Mouse (Mus musculus) midbrain, embryonic 16.5 days (tissue): ENCODE results near the gene Zcchc24. TPM values are rescaled to one million over a fixed set of nuclear protein-coding genes. Genes with fewer than 3 reads are reported as not detected.

Source experiments
- ATAC-seq: fragments of 200-750 bp; cut with Nextera tagmentation; 2 replicates; pipeline ENCODE4 v1.8.0; 2017; ENCODE audit warnings: moderate TSS enrichment
- H3K27ac ChIP-seq: fragments of 300-500 bp; sonication (generic); 2 replicates; pipeline ENCODE4 v1.5.1; 2014; ENCODE audit warnings: mild to moderate bottlenecking, low read length, mixed read lengths
- H3K27me3 ChIP-seq: fragments of 300-500 bp; sonication (generic); 2 replicates; pipeline ENCODE4 v1.6.1; 2014; ENCODE audit warnings: low read depth, low read length, mixed read lengths; ENCODE audit not compliant: control insufficient read depth, insufficient read depth
- H3K36me3 ChIP-seq: fragments of 300-500 bp; sonication (generic); 2 replicates; pipeline ENCODE4 v1.6.1; 2014; ENCODE audit warnings: mild to moderate bottlenecking, low read length, moderate library complexity, mixed read lengths; ENCODE audit not compliant: control insufficient read depth, insufficient read depth
- H3K4me1 ChIP-seq: fragments of 300-500 bp; sonication (generic); 2 replicates; pipeline ENCODE4 v1.6.1; 2014; ENCODE audit warnings: mild to moderate bottlenecking, low read length, mixed read lengths; ENCODE audit not compliant: control insufficient read depth, insufficient read depth
- H3K4me2 ChIP-seq: fragments of 300-500 bp; sonication (generic); 2 replicates; pipeline ENCODE4 v1.6.1; 2014; ENCODE audit warnings: mild to moderate bottlenecking, low read length, mixed read lengths
- H3K4me3 ChIP-seq: fragments of 300-500 bp; sonication (generic); 2 replicates; pipeline ENCODE4 v1.5.1; 2014; ENCODE audit warnings: low read depth, mild to moderate bottlenecking, low read length, moderate library complexity, mixed read lengths
- H3K9ac ChIP-seq: fragments of 300-500 bp; sonication (generic); 2 replicates; pipeline ENCODE4 v1.6.1; 2014; ENCODE audit warnings: low read depth, low read length, mixed read lengths
- H3K9me3 ChIP-seq: fragments of 300-500 bp; sonication (generic); replicated peaks from 2 replicates; pipeline ENCODE4 v1.6.1; 2014; ENCODE audit warnings: mild to moderate bottlenecking, low read length, mixed read lengths; ENCODE audit not compliant: control insufficient read depth, poor library complexity, severe bottlenecking
- WGBS: fragments of 180-500 bp; shearing (Covaris S2); extraction: QIAGEN DNeasy Blood & Tissue Kit; methylation state at CpG from one replicate; pipeline ENCODE4 v1.1.7; 2014; 5-methylcytosine and 5-hydroxymethylcytosine counted together
- polyA plus RNA-seq: library from polyadenylated mRNA; unstranded; fragments of >200 nt; fragmentation: Nextera tagmentation; extraction: Ambion mirVana; gene quantifications from 2 replicates; pipeline ENCODE4 v1.2.1, GENCODE M21; 2015

The Zcchc24 gene
- polyA plus RNA-seq, 1 experiment from 2014 or later: 12.2 TPM

DNA sequence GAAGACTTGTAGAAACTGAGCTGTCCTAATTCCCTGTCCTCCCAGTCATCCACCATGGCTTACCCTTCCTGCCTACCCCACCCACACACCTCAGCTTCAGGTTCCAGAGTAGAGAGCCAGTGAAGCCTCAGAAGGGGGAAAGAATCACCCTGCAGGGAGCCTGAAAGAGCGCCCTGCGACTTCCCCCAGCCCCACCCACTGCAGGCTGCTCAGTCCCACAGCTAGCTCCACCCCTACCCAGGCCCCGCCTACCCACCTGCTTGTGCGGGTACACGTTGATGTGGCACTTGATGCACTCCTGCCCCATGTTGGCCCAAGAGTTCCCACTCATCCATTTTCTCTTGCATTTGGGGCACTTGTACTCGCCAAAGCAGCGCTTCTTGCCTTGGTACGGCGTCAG lies 49.5 kb downstream of the Zcchc24 start:
- 53% methylated on average over 9 of the region's 9 CpGs for WGBS

DNA sequence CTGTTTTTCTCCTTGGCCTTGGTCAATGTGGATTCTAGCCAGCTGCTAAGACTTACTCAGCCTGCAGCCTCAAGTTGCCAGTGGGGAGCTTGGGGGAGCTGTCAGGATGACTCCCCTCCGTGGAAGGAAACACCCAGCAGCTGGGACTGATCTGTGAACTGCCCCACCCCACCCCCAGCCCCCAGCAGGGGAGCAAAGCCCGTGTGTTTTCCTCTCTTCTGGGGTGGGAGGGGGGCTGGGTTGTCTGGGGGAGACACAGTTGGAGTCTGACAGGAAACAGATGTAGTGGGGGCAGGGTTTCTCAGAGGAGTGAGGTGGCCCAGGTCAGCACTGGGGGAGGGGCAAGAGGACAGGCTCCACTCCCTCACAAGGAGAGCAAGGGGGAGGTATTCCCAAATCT lies 50.4 kb downstream of the Zcchc24 start:
- Histone ChIP-seq H3K27me3 (no peaks in the 10 kb centered on the region), H3K27ac (no peak overlapping the region), H3K36me3 (no peaks in the 10 kb centered on the region), H3K4me1 (0 out of 2 replicates have a peak, but pooled peaks cover 3% of the 10 kb centered on the region), H3K4me3 (no peak overlapping the region), H3K9ac (no peak overlapping the region), H3K9me3 (no peaks in the 10 kb centered on the region), H3K4me2 (no peak overlapping the region)
- no peak for ATAC-seq
- 3% methylated on average over 2 of the region's 2 CpGs for WGBS

More for the DNA sequence above, 49.5 kb downstream of the Zcchc24 start:
- Histone ChIP-seq H3K4me2 (no peak overlapping the region), H3K9me3 (no peaks in the 10 kb centered on the region), H3K4me1 (0 out of 2 replicates have a peak, but pooled peaks cover 3% of the 10 kb centered on the region), H3K36me3 (no peaks in the 10 kb centered on the region), H3K27me3 (no peaks in the 10 kb centered on the region), H3K4me3 (no peak overlapping the region), H3K27ac (no peak overlapping the region), H3K9ac (no peak overlapping the region)
- no peak for ATAC-seq

DNA sequence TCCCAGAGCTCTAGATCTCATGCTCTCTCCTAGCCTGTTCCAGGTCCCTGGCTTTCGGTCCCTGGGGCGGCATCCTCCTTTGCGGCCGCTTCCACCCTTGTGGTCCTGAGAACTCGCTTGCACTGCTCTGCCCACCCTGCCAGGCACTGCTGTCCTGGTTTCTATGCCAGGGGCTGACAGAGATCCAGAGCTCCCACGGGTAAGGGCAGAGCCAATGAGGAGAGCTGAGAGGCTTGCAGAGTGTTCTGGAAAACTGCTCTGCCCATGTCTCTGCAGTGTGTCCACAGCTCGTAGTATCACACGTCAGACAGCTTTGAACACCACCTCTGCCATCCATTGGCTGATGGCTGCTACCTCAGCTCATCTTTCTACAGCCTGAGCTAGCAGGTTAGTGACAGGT lies 51.1 kb downstream of the Zcchc24 start:
- Histone ChIP-seq H3K9me3 (no peaks in the 10 kb centered on the region), H3K36me3 (no peaks in the 10 kb centered on the region), H3K4me2 (no peak overlapping the region), H3K9ac (no peak overlapping the region), H3K4me3 (no peak overlapping the region), H3K27ac (no peak overlapping the region), H3K27me3 (no peaks in the 10 kb centered on the region), H3K4me1 (0 out of 2 replicates have a peak, but pooled peaks cover 3% of the 10 kb centered on the region)
- 88% methylated on average over 8 of the region's 8 CpGs for WGBS
- ATAC-seq: no peak

DNA sequence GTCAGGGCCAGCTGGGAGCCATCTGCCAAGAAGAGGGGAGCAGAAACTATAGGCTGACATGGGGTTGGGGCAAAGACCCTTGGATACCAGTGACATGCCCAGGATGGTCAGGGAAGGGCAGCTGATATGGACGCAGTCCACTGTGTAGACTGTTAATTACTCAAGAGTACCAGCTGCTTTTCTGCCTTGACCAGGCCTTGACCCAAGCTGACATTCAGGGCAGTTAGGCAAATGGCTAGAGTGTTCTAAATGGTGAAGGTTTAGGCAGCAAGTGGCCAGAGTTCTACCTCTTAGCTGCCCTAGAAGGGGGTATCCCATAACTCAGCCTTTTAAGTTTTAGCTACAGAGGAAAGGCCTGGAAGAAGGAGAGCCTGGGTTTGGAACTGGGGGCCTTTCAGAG lies 52.3 kb downstream of the Zcchc24 start:
- H3K27ac ChIP-seq: no peak overlapping the region
- H3K4me2 ChIP-seq: no peak overlapping the region
- ATAC-seq: no peak
- no peaks in the 10 kb centered on the region for H3K36me3 ChIP-seq
- H3K4me3 ChIP-seq: no peak overlapping the region
- no peaks in the 10 kb centered on the region for H3K4me1 ChIP-seq
- H3K9me3 ChIP-seq: no peaks in the 10 kb centered on the region
- WGBS: 86% methylated on average over 1 of the region's 1 CpGs
- no peak overlapping the region for H3K9ac ChIP-seq
- no peaks in the 10 kb centered on the region for H3K27me3 ChIP-seq

DNA sequence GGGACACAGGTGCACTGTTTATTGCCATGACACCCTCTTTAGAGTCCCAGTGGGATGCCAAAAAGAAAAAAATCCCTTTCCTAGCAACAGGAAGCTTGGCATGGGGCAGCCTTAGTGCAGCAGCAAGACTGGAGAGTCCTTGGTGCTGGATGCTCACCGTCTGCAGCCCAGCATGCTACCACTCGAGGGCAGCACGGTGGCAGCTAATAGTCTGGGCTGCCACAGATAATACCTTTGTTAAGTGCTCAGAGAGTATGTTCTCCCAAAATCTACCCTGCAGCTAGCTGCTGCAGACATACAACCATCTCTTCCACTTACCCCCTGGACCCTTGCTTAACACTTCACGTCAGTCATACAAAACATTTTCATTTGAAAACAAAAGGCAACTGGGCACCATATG lies 55.4 kb downstream of the Zcchc24 start:
- ATAC-seq: no peak
- no peaks in the 10 kb centered on the region for H3K27me3 ChIP-seq
- no peak overlapping the region for H3K4me2 ChIP-seq
- no peaks in the 10 kb centered on the region for H3K9me3 ChIP-seq
- 18% methylated on average over 4 of the region's 4 CpGs for WGBS
- H3K27ac ChIP-seq: no peak overlapping the region
- no peaks in the 10 kb centered on the region for H3K36me3 ChIP-seq
- H3K9ac ChIP-seq: no peak overlapping the region
- no peaks in the 10 kb centered on the region for H3K4me1 ChIP-seq
- H3K4me3 ChIP-seq: no peak overlapping the region

DNA sequence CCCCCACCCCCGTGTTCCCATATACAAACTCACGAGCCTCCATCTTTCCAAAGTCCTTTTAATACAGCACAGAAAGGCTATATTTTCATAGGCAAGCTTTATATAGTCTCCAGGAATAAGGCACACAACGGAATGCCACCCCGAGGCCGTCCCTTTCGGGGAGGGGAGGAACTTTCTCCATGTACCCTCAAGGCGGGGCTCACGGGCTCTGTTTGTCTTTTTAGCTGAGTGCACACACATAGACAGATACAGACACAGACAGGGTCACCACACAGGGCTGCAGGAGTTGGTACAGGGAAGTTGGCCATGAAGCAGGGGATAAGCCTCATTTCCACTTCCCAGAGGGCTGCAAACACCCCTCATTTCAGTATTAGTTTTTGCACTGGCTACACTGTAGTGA lies 57.2 kb downstream of the Zcchc24 start:
- H3K27ac ChIP-seq: no peak overlapping the region
- H3K9me3 ChIP-seq: no peaks in the 10 kb centered on the region
- no peak overlapping the region for H3K9ac ChIP-seq
- ATAC-seq: no peak
- H3K36me3 ChIP-seq: no peaks in the 10 kb centered on the region
- H3K4me2 ChIP-seq: no peak overlapping the region
- H3K4me3 ChIP-seq: no peak overlapping the region
- H3K27me3 ChIP-seq: no peaks in the 10 kb centered on the region
- 57% methylated on average over 8 of the region's 8 CpGs for WGBS
- no peaks in the 10 kb centered on the region for H3K4me1 ChIP-seq

DNA sequence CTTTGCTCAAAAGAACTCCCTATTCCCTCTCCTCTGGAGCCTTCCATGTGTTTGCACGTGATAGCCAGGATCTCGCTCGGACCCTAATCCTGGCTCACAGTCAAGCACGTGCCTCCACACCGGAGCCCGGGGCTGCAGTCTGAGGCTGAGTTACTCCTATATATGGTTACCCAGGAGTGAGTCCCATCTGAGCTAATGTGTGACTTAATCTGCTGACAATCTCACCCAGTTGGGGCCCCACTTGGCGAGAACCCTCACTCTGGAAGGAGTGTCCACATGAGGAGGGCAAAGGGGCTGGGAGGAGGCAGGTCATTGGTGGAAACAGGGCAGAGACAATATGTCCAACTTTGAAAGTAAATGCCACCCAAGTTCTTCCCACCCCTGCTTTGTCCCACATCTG lies 57.7 kb downstream of the Zcchc24 start:
- Histone ChIP-seq H3K4me1 (no peaks in the 10 kb centered on the region), H3K9me3 (no peaks in the 10 kb centered on the region), H3K27me3 (no peaks in the 10 kb centered on the region), H3K36me3 (no peaks in the 10 kb centered on the region), H3K27ac (no peak overlapping the region), H3K4me3 (no peak overlapping the region), H3K4me2 (no peak overlapping the region), H3K9ac (no peak overlapping the region)
- no peak for ATAC-seq
- 65% methylated on average over 7 of the region's 7 CpGs for WGBS

DNA sequence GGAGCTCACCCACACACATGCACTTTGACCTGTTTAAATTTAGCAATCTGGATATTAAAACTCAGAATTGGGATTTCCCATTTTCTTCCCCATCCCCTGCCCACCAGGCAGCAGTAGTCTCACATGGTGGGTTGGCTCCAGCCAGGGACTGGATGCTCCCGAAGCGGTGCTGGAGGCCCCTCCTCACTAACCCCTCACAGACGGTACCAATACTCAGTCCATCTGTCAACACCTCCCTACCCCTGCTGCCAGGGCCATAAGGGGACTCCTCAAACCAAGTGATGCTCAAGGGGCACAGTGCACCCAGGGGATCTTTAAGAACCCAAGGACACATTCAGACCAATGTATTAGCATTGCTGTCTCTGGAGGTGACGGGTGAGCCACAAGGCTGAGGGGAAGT lies 58.2 kb downstream of the Zcchc24 start:
- ATAC-seq: no peak
- H3K27me3 ChIP-seq: no peaks in the 10 kb centered on the region
- no peak overlapping the region for H3K27ac ChIP-seq
- no peak overlapping the region for H3K4me2 ChIP-seq
- H3K9ac ChIP-seq: no peak overlapping the region
- H3K4me3 ChIP-seq: no peak overlapping the region
- no peaks in the 10 kb centered on the region for H3K4me1 ChIP-seq
- WGBS: 77% methylated on average over 4 of the region's 4 CpGs
- H3K36me3 ChIP-seq: no peaks in the 10 kb centered on the region
- no peaks in the 10 kb centered on the region for H3K9me3 ChIP-seq

DNA sequence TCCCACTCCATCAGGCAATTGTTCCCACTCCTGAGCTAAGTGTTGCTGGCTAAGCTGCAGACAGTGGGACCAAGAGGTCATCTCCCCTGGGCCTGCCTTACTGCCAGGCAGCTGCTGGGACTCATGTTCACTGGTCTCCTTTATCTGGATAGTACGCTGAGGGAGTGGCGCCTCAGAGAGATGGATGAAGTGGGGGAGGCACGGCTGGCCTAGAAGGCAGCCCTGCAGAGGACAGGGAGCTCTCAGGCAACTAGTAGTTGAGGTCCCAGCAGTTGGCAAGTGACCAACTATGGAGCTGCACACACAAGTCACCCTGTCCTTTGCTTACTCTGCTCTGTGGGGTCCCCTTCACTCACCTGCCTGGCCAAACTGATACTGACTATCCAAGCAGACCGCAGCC lies 58.8 kb downstream of the Zcchc24 start:
- no peak overlapping the region for H3K9ac ChIP-seq
- H3K9me3 ChIP-seq: no peaks in the 10 kb centered on the region
- no peaks in the 10 kb centered on the region for H3K36me3 ChIP-seq
- H3K4me3 ChIP-seq: no peak overlapping the region
- H3K4me2 ChIP-seq: no peak overlapping the region
- no peaks in the 10 kb centered on the region for H3K4me1 ChIP-seq
- no peak for ATAC-seq
- WGBS: 73% methylated on average over 4 of the region's 4 CpGs
- H3K27ac ChIP-seq: no peak overlapping the region
- no peaks in the 10 kb centered on the region for H3K27me3 ChIP-seq

DNA sequence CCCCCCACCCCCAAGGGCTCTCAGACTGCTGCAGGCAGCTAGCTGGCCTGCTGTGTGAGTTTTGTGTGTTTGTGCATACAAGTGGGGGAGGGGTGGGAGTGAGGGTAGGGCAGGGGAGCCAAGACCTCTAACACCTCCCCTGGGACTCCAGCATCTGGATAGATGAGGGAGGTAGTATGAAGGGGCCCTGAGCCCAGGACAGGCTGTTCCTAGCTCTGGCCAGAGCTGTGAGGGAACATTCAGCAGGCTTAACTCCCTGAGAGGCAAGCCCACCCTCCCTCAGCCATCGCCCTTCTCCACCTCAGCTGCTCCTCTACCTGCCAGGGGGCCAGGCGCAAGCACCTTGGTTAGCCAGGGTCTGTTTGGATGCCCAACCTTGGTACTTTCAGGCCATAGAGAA lies 59.9 kb downstream of the Zcchc24 start:
- Histone ChIP-seq H3K4me2 (no peak overlapping the region), H3K9me3 (no peaks in the 10 kb centered on the region), H3K9ac (no peak overlapping the region), H3K27ac (no peak overlapping the region), H3K4me3 (no peak overlapping the region), H3K27me3 (no peaks in the 10 kb centered on the region), H3K36me3 (no peaks in the 10 kb centered on the region), H3K4me1 (no peaks in the 10 kb centered on the region)
- WGBS: 89% methylated on average over 2 of the region's 2 CpGs
- no peak for ATAC-seq
